Mouse (Mus musculus) kidney, embryonic 15.5 days (tissue): ENCODE measurements around the gene Rtp2. TPM values are rescaled to one million over a fixed set of nuclear protein-coding genes. Genes with fewer than 3 reads are reported as not detected.

ENCODE experiments used
- ATAC-seq: fragments of 200-750 bp; cut with Nextera tagmentation; replicated peaks from 2 replicates; pipeline ENCODE4 v1.8.0; 2017; ENCODE audit warnings: moderate TSS enrichment; ENCODE audit not compliant: low FRiP score
- H3K27ac ChIP-seq: fragments of 300-500 bp; sonication (generic); 2 replicates; pipeline ENCODE4 v1.5.1; 2015; ENCODE audit warnings: mild to moderate bottlenecking, inconsistent platforms
- H3K27me3 ChIP-seq: fragments of 300-500 bp; sonication (generic); 2 replicates; pipeline ENCODE4 v1.6.1; 2015; ENCODE audit warnings: inconsistent platforms
- H3K36me3 ChIP-seq: fragments of 300-500 bp; sonication (generic); 2 replicates; pipeline ENCODE4 v1.6.1; 2015; ENCODE audit warnings: inconsistent platforms
- H3K4me1 ChIP-seq: fragments of 300-500 bp; sonication (generic); 2 replicates; pipeline ENCODE4 v1.6.1; 2015; ENCODE audit warnings: inconsistent platforms
- H3K4me2 ChIP-seq: fragments of 300-500 bp; sonication (generic); 2 replicates; pipeline ENCODE4 v1.6.1; 2015; ENCODE audit warnings: moderate library complexity, mild to moderate bottlenecking, inconsistent platforms
- H3K4me3 ChIP-seq: fragments of 300-500 bp; sonication (generic); replicated peaks from 2 replicates; pipeline ENCODE4 v1.5.1; 2015; ENCODE audit warnings: mild to moderate bottlenecking, inconsistent platforms
- H3K9ac ChIP-seq: fragments of 300-500 bp; sonication (generic); 2 replicates; pipeline ENCODE4 v1.6.1; 2015; ENCODE audit warnings: mild to moderate bottlenecking, inconsistent platforms
- H3K9me3 ChIP-seq: fragments of 300-500 bp; sonication (generic); replicated peaks from 2 replicates; pipeline ENCODE4 v1.6.1; 2016; ENCODE audit warnings: inconsistent platforms
- WGBS: fragments of 180-500 bp; shearing (Covaris S2); methylation state at CpG from one replicate; pipeline ENCODE4 v1.1.7; 2015; ENCODE audit warnings: mixed read lengths; 5-methylcytosine and 5-hydroxymethylcytosine counted together
- polyA plus RNA-seq: library from polyadenylated mRNA; unstranded; fragments of >200 nt; fragmentation: Nextera tagmentation; extraction: Ambion mirVana; gene quantifications from 2 replicates; pipeline ENCODE4 v1.2.1, GENCODE M21; 2015

The Rtp2 gene
- polyA plus RNA-seq, 1 experiment from 2014 or later: not detected

DNA sequence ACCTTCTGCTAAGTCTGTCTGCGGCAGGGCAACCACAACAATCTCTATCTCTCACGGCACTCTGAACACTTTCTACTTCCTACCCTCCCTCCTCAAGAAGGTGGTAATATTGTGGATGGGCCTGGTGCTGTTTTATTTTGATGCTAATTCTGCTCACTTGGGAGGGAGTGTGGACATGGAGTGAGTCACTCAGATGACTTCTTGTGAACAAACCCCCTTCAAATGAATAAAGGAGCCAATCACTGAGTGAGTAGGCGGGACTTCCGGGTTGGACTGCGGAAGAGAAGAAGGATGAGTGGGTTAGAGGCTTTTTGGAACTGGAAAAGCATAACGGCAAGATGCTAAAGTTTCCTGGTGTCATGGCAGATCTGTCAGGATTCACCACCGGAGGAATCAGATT is 30.8 kb downstream of the Rtp2 start:
- no peak overlapping the region for H3K9ac ChIP-seq
- no peak for ATAC-seq
- H3K27me3 ChIP-seq: peaks cover 9% of the 10 kb centered on the region; the same call in 1 of the 2 replicates
- WGBS: 86% methylated on average over 7 of the region's 7 CpGs
- no peak overlapping the region for H3K4me2 ChIP-seq
- H3K36me3 ChIP-seq: no peaks in the 10 kb centered on the region
- no peak overlapping the region for H3K27ac ChIP-seq
- H3K4me3 ChIP-seq: no peak overlapping the region
- peaks cover 15% of the 10 kb centered on the region for H3K4me1 ChIP-seq
- H3K9me3 ChIP-seq: no peaks in the 10 kb centered on the region

DNA sequence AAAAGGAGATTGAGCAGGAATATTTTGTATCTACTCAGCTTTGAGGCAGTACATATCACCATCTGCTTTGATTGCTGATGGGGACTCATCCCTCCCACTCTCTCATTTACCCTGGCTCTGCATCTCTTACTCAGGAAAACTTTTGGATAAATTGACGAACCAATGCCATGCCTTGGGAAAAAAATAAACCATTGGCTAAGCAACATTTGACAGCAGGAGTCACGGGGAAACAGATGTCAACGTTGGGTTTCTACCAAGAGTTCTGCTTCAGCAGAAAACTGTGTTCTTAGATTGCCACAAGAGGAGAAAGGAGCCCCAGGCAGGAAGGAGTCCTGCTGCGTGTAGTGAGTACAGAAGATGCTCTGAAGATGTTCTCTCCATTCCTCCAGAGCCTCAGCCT is 32.1 kb downstream of the Rtp2 start:
- Histone ChIP-seq H3K36me3 (no peaks in the 10 kb centered on the region), H3K27ac (no peak overlapping the region), H3K27me3 (peaks cover 12% of the 10 kb centered on the region; the same call in 1 of the 2 replicates), H3K9me3 (no peaks in the 10 kb centered on the region), H3K4me3 (no peak overlapping the region), H3K4me2 (no peak overlapping the region), H3K9ac (no peak overlapping the region), H3K4me1 (peaks cover 15% of the 10 kb centered on the region)
- WGBS: 76% methylated on average over 4 of the region's 4 CpGs
- ATAC-seq: no peak

DNA sequence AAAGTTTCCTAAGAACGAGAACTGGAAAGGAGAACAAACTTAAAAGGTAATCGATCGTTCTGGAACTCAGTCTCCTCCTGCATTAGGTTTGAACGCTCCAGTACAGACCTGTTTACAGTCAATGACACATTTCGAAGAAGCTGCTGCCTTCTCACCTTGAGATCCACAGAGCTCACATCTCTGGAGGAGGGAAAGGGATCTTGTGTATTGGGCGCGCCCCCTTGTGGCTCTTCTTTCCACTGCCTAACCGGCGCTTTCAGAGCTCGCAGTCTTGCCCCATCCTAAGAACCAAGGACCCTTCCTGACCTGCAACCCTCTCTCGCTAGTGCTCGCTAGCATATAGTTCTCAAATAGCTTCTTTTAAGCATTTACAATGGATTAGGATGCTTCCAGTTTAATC is 33.4 kb downstream of the Rtp2 start:
- Histone ChIP-seq H3K4me2 (peak overlapping the region; percentile 62), H3K4me3 (no peak overlapping the region)
- ATAC-seq: peak; percentile 61; the same call in 1 of the 2 replicates

DNA sequence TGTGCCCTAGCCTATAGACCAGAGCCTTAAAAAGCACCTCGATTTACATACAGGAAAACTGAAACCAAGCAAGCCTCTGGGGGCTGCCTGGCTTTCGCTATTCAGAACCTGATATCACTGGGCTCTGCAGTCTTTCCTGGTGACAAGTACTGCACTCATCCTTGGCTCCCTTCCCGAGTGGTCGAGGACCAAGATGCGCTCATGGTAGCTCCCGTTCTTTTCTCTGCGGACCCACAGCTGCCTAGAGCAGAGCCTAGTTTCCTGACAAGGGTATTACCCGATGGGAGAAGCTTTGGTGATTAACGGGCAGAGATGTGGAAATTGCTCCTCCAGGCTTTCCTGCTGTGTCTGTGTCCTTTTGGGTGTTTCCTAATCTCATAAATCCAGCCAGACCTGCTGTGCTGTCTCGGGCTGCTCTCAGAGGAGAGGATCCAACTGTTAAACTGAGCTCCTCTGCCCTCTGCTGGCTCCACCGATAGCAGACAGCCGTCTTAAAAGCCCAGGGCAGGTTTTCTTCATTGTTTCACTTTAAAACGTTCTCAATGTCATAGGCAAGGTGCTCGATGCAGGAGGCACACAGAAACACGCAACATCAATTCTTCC is 34.1 kb downstream of the Rtp2 start:
- H3K27me3 ChIP-seq: peaks cover 12% of the 10 kb centered on the region; the same call in 1 of the 2 replicates
- no peaks in the 10 kb centered on the region for H3K9me3 ChIP-seq
- H3K9ac ChIP-seq: 0 out of 2 replicates have a peak overlapping the region, but pooled peaks have one; percentile 23
- H3K36me3 ChIP-seq: no peaks in the 10 kb centered on the region
- 0 out of 2 replicates have a peak overlapping the region, but pooled peaks have one; percentile 6 for H3K27ac ChIP-seq
- WGBS: 8% methylated on average over 15 of the region's 15 CpGs
- ATAC-seq: peak; percentile 90
- peak overlapping the region; percentile 62 for H3K4me2 ChIP-seq
- H3K4me3 ChIP-seq: peak overlapping the region; percentile 32
- peaks cover 15% of the 10 kb centered on the region for H3K4me1 ChIP-seq

More for the DNA sequence above, 33.4 kb downstream of the Rtp2 start:
- H3K36me3 ChIP-seq: no peaks in the 10 kb centered on the region
- H3K9ac ChIP-seq: no peak overlapping the region
- H3K27ac ChIP-seq: no peak overlapping the region
- H3K9me3 ChIP-seq: no peaks in the 10 kb centered on the region
- peaks cover 12% of the 10 kb centered on the region; the same call in 1 of the 2 replicates for H3K27me3 ChIP-seq
- peaks cover 15% of the 10 kb centered on the region for H3K4me1 ChIP-seq
- WGBS: 12% methylated on average over 12 of the region's 12 CpGs

DNA sequence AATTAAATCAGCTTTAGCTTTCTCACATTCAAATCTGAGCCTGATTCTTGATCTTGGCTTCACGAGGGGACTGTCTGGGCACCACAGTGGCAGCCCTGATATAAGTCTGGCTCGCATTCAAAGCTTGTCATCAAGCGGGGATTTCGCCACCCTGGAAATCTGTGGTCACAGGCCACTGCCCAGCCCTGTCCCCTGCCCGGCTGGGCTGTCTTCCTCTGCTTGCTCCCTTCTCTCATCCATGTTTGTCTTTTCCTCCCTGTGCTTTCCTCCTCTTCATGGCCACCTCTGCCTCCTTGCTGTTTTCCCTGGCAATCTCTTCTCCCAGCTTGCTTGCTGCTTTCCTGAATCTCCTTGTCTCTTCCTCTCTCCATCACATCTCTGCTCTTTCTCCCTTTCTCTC is 34.7 kb downstream of the Rtp2 start:
- Histone ChIP-seq H3K36me3 (no peaks in the 10 kb centered on the region), H3K4me3 (no peak overlapping the region), H3K4me1 (peaks cover 15% of the 10 kb centered on the region), H3K9ac (0 out of 2 replicates have a peak overlapping the region, but pooled peaks have one; percentile 23), H3K27me3 (peaks cover 12% of the 10 kb centered on the region), H3K9me3 (no peaks in the 10 kb centered on the region), H3K27ac (0 out of 2 replicates have a peak overlapping the region, but pooled peaks have one; percentile 6), H3K4me2 (peak overlapping the region; percentile 62)
- ATAC-seq: peak; percentile 59; the same call in 1 of the 2 replicates
- 25% methylated on average over 5 of the region's 5 CpGs for WGBS

DNA sequence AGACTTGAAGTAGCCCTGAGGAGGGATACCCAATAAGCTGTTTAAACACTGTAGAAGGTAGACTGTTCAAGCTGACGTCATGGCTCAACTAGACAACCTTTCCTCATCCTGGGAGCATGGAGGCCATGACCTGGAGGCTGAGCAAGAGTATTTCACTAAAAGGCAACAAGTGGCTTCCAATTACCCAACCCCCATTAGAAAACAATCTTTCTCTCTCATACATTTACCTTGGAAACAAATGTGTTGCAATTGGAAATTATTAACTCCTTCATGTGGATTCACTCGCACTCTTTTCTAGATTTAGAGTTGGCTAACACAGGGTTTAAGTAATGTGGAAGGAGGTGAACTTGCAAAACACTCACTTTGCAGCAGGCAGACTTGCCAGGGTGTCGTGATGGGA is 37.1 kb downstream of the Rtp2 start:
- H3K4me1 ChIP-seq: peaks cover 22% of the 10 kb centered on the region
- no peak overlapping the region for H3K4me3 ChIP-seq
- H3K27me3 ChIP-seq: peaks cover 33% of the 10 kb centered on the region
- no peak overlapping the region for H3K4me2 ChIP-seq
- 83% methylated on average over 3 of the region's 3 CpGs for WGBS
- H3K27ac ChIP-seq: no peak overlapping the region
- H3K36me3 ChIP-seq: no peaks in the 10 kb centered on the region
- ATAC-seq: no peak
- H3K9me3 ChIP-seq: no peaks in the 10 kb centered on the region
- no peak overlapping the region for H3K9ac ChIP-seq

DNA sequence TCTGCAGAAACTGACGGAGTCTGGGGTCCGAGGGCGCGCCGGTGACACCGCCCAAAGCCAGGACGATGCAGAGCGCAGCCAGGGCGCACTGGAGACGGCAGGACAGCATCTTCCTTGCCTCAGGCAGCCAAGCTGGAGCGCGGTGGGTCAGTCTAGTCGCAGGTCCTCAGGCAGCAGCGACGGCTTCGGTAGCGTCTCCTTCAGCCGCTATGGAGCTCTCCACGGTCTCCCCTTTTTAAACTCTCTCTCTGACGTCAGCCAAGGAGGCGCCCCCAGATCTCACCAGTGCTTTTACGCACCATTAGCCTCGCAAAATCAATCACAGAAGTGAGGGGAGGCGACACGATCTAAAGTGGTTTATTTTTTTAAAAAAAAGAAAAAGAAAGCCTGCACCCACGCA is 41.6 kb downstream of the Rtp2 start, which contains the start of gene Sst:
Gene Sst, minus strand, starts transcription at position 323 of the 400 bp plus-strand sequence.
- Histone ChIP-seq H3K36me3 (no peaks in the 10 kb centered on the region), H3K27me3 (peaks cover 32% of the 10 kb centered on the region), H3K27ac (no peak within 1 kb of the TSS), H3K9ac (no peak within 1 kb of the TSS), H3K9me3 (no peaks in the 10 kb centered on the region), H3K4me3 (no peak within 1 kb of the TSS), H3K4me2 (peak within 1 kb of the TSS; percentile 32; the same call in 1 of the 2 replicates), H3K4me1 (peaks cover 8% of the 10 kb centered on the region)
- ATAC-seq: no peak
- 5% methylated on average over 26 of the region's 26 CpGs for WGBS

DNA sequence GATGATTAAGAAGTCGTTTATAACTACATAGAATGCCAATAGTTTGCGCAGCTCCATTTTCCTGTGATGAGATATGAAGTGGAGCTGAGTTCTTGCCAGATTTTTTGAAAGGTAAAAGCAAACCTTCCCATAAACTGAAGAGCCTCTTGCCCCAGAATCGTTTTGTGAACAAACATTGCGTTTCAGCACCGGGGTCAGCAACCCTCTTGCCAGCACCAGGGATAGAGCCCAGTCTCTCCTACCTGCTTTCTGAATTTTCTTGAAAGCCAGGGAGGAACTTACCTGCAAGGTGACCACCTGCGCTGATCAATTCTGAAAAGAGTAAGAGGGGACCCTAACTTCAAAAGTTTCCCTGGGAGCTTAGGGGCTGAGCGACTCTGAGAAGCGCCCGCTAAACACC is 42.0 kb downstream of the Rtp2 start:
- Histone ChIP-seq H3K9me3 (no peaks in the 10 kb centered on the region), H3K27ac (no peak overlapping the region), H3K27me3 (peaks cover 29% of the 10 kb centered on the region), H3K4me2 (peak overlapping the region; percentile 32; the same call in 1 of the 2 replicates), H3K9ac (no peak overlapping the region), H3K4me3 (no peak overlapping the region), H3K4me1 (peaks cover 8% of the 10 kb centered on the region), H3K36me3 (no peaks in the 10 kb centered on the region)
- 8% methylated on average over 9 of the region's 9 CpGs for WGBS
- ATAC-seq: no peak

DNA sequence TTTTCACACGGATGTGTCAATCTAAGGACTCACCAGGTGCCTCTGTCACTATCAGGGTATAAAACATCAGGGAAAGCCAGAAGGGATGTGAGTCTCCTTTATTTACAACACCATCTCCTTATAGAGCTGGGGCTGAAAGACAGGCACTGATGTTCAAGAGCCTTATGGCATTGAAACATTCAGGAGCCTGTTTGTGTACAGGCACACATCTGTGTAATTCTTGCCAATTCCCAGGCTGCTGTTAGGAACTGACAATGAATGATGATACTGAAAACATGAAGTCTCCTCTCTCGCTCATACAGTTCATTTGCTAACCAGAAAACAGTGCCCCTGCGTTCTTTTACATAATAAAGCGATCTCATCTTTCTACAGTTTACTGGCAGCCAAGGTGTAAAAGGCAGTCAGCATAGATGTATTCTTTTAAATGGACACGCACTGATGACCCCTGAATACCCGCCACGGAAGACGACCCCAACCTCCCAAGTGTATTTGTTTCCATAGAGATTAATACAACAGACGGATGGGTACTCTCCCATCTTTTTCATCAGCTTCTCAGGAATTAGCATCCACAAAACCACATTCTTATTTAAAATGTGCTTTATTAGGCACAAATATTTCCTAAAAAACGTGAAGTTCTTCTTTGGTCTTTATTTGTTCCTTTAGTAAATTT is 44.1 kb downstream of the Rtp2 start:
- no peak overlapping the region for H3K4me2 ChIP-seq
- no peaks in the 10 kb centered on the region for H3K36me3 ChIP-seq
- H3K27ac ChIP-seq: no peak overlapping the region
- no peak for ATAC-seq
- peaks cover 8% of the 10 kb centered on the region for H3K4me1 ChIP-seq
- H3K27me3 ChIP-seq: peaks cover 29% of the 10 kb centered on the region
- no peaks in the 10 kb centered on the region for H3K9me3 ChIP-seq
- 68% methylated on average over 10 of the region's 10 CpGs for WGBS
- H3K9ac ChIP-seq: no peak overlapping the region
- no peak overlapping the region for H3K4me3 ChIP-seq

DNA sequence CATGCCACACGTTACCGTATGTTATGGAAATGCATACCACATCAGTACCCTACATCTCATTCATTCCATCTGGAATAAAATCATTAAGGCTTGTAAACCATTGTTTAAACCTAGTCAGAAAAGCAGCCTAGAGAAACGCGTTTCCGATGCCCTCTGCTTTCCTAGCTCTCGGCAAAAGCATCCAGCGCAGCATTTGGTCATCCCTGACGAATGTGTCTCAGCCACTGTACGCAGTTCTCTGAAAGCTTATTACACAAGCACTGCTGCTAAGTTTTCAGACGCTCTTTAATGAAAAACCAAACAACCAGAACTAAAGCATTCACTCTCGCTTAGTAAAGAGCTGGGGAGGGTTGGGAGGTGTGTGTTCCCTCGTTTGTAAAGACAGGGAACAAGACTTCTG is 47.1 kb downstream of the Rtp2 start:
- Histone ChIP-seq H3K9ac (no peak overlapping the region), H3K4me1 (no peaks in the 10 kb centered on the region), H3K36me3 (no peaks in the 10 kb centered on the region), H3K27ac (no peak overlapping the region), H3K4me2 (no peak overlapping the region), H3K9me3 (no peaks in the 10 kb centered on the region), H3K4me3 (no peak overlapping the region), H3K27me3 (peaks cover 7% of the 10 kb centered on the region)
- ATAC-seq: no peak
- WGBS: 78% methylated on average over 12 of the region's 12 CpGs
